Mouse (Mus musculus): Measurements from ENCODE around the gene Prdm12.

Gene Prdm12

DNA sequence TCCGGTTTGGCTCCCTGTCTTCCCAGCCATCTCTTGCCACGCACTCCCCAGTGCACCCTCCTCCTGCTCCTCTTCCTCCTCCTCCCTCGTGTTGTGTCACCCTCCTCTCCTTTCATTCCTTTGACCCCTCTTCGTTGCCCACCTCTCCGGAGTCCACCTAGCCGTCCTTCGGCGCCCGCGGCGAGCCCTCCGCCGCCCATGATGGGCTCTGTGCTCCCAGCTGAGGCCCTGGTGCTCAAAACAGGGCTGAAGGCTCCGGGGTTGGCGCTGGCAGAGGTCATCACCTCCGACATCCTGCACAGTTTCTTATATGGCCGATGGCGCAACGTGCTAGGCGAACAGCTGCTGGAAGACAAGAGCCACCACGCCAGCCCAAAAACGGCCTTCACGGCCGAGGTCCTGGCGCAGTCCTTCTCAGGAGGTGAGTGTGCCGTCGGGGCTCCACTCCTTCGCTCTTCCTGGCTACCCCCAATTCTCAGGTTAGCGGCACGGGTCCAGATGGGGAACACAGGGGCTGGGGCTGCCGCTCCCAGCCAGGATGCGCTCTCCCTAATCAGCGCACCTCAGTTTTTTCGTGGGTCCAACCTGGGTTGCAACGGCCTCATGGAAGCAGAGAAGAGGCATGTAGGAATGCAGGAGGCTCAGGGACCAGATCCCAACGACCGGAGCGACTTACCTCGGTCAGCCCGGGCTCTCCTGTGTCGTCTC is at the start of gene Prdm12:
Gene Prdm12, plus strand, starts transcription at position 137 of the 708 bp plus-strand sequence.
- Histone ChIP-seq H3K27me3 (ENCODE audit: control insufficient read depth, insufficient read depth, low read length, poor library complexity, severe bottlenecking) (no peaks in the 10 kb centered on the region; the same call in none of the 2 replicates), H3K36me3 (ENCODE audit: control insufficient read depth, insufficient read depth, low read length, poor library complexity, severe bottlenecking) (no peaks in the 10 kb centered on the region)
- no peak for DNase-seq (ENCODE audit: low read depth, low spot score)

DNA sequence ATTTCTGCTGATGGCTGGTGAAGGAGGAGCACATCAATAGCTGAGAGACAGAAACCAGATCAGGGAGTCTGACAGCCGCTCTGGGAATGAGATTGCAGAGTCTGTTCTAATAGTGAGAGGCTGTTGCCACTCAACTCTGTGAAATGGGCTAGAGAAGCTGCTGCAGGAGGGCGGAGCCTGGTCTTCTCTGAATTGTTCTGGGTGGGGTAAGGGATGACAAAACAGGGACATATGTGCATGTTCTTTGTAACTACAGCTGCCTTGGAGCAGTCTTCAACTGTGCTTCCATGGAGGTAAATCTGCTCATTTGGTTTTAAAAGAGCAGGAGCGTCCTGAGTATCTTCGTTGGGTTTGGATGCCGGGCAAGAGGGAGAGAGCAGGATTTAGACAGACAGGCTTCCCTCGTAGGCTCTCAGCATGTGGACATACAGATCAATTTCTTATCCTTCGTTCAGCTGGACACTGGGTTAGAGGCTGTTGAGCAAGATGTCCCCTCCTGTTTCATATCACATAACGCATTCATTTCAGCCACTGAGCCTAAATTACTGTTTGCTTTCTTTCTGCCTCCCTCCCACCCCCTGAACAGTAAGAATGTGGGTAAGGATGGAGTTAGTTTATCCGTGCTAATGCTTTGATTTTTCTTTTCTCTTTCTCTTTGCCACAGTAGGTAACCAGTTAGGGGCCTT is 47.9 kb upstream of the Prdm12 start:
- Histone ChIP-seq H3K27me3 (ENCODE audit: control insufficient read depth, insufficient read depth, low read length, poor library complexity, severe bottlenecking) (no peaks in the 10 kb centered on the region), H3K36me3 (ENCODE audit: control insufficient read depth, insufficient read depth, low read length, poor library complexity, severe bottlenecking) (0 out of 2 replicates have a peak, but pooled peaks cover 6% of the 10 kb centered on the region)
- no peak for DNase-seq (ENCODE audit: low read depth, low spot score)

DNA sequence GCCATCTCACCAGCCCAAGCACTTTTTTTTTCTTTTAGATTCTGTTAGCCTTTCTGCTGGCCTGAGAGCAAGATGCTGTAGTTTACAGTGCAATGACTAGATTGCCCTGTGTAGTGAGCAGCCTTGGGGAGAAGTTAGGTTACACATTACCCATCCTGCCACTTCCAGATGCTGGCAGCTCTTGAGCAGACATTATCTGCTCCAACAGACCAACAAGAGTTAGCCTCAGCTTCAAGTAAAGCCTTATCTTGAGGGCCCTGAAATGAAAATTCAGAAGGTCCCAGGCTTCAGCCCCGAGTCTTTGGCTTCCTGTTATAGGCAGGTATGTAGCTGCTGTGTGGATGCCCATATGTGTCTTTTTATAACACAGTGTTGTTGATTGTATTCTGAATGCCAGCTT is 32.3 kb upstream of the Prdm12 start:
- H3K27me3 ChIP-seq (ENCODE audit: control insufficient read depth, insufficient read depth, low read length, poor library complexity, severe bottlenecking) = no peaks in the 10 kb centered on the region
- no peak for DNase-seq (ENCODE audit: low read depth, low spot score)
- H3K36me3 ChIP-seq (ENCODE audit: control insufficient read depth, insufficient read depth, low read length, poor library complexity, severe bottlenecking) = peaks cover 10% of the 10 kb centered on the region

DNA sequence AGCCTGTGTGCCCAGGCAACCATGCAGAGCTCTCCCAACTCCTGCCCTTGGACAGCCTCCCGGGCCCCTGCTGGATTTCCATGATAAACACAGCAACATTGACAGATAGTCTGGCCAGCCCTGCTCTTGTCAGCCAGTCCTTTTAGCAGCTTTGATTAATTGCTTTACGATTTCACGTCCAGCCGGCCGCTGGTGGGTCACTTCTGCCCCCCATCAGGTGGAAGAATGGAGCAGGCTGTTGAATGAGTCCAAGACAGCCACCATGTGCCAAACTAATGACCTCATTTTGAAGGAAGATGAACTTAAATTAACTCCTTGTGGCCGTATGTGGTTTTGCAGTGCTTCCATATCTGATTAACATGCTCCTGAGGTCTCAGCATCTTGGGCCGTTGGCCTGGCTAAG is 30.0 kb upstream of the Prdm12 start:
- Histone ChIP-seq H3K36me3 (ENCODE audit: control insufficient read depth, insufficient read depth, low read length, poor library complexity, severe bottlenecking) (peaks cover 8% of the 10 kb centered on the region), H3K27me3 (ENCODE audit: control insufficient read depth, insufficient read depth, low read length, poor library complexity, severe bottlenecking) (no peaks in the 10 kb centered on the region)
- no peak for DNase-seq (ENCODE audit: low read depth, low spot score)

DNA sequence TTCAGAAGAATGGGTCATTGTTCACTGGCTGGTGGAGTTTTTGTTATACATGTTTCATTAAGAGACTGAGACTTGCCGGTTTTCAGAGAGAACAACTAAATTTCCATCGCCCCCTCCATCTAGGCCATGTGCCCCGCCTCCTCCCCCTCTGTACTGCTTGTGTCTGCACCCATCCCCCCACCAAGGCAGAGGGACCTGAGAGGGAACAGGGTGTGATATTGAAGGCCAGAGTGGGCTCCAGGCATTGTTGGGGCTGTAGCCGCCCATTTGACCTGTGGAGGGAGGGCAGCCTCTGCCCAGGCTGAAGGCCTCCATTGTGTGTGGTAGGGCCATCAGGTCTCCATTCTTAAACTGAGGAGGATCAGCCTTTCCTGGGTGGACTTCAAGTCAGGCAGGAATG is 28.9 kb upstream of the Prdm12 start:
- no peak for DNase-seq (ENCODE audit: low read depth, low spot score)

DNA sequence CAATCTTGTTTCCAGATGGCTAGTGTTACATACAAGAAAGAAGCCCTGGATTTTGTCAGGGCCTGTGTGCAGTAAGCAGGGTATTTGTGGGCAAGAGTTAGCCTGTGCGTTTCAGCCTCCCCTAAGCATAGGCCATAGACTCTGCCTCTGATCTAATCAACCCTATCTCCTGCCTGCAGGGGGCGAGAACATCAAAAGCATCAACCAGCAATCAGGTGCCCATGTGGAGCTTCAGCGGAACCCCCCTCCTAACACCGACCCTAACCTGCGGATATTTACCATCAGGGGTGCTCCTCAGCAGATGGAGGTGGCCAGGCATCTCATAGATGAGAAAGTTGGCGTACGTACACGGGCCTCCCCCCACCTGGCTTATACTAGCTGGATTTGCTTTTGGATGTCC is 28.4 kb upstream of the Prdm12 start:
- Histone ChIP-seq H3K27me3 (ENCODE audit: control insufficient read depth, insufficient read depth, low read length, poor library complexity, severe bottlenecking) (no peaks in the 10 kb centered on the region), H3K36me3 (ENCODE audit: control insufficient read depth, insufficient read depth, low read length, poor library complexity, severe bottlenecking) (peaks cover 8% of the 10 kb centered on the region)
- no peak for DNase-seq (ENCODE audit: low read depth, low spot score)

More for the DNA sequence above, 28.9 kb upstream of the Prdm12 start:
- H3K27me3 ChIP-seq (ENCODE audit: control insufficient read depth, insufficient read depth, low read length, poor library complexity, severe bottlenecking) = no peaks in the 10 kb centered on the region
- H3K36me3 ChIP-seq (ENCODE audit: control insufficient read depth, insufficient read depth, low read length, poor library complexity, severe bottlenecking) = peaks cover 8% of the 10 kb centered on the region

DNA sequence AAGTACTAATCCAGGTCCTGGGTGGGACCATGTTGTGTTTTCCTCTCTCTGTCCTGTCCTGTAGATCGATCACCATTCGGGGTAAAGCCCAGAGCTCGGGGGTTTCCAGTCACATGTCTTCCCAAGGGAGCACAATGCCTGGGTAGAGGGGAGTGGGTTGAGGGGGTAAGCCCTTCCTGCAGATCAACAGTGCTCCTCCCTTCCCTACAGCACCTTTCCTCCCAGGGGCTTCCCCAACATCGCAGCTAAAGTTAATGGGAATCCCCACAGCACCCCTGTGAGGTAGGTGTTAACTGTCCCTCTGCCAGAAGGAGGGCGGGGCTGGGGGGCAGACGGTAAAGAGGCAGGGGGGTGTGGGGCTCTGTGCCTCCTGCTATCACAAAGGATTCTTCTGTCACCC is 27.2 kb upstream of the Prdm12 start:
- Histone ChIP-seq H3K27me3 (ENCODE audit: control insufficient read depth, insufficient read depth, low read length, poor library complexity, severe bottlenecking) (no peaks in the 10 kb centered on the region), H3K36me3 (ENCODE audit: control insufficient read depth, insufficient read depth, low read length, poor library complexity, severe bottlenecking) (peaks cover 8% of the 10 kb centered on the region)
- DNase-seq (ENCODE audit: low read depth, low spot score) = no peak

DNA sequence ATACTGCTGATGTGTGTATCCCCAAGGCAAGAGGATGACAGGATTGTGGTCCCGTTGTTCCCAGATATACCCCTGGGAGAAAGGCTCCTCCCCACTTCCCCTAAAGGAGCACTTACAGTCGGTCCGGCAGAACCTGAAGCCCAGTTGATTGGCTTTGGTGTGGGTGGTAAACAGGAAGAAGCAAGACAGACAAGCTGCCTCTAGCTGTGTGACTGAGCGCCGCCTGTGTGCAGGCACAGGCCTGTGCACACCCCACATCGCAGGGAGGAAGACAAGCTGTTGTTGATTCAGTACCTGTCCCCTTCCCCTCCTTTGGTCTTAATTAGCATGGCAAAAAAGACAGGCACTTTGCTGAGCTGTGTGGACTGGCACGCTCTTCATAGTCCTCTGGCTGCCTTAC is 26.1 kb upstream of the Prdm12 start:
- DNase-seq (ENCODE audit: low read depth, low spot score) = no peak
- peaks cover 8% of the 10 kb centered on the region for H3K36me3 ChIP-seq (ENCODE audit: control insufficient read depth, insufficient read depth, low read length, poor library complexity, severe bottlenecking)

DNA sequence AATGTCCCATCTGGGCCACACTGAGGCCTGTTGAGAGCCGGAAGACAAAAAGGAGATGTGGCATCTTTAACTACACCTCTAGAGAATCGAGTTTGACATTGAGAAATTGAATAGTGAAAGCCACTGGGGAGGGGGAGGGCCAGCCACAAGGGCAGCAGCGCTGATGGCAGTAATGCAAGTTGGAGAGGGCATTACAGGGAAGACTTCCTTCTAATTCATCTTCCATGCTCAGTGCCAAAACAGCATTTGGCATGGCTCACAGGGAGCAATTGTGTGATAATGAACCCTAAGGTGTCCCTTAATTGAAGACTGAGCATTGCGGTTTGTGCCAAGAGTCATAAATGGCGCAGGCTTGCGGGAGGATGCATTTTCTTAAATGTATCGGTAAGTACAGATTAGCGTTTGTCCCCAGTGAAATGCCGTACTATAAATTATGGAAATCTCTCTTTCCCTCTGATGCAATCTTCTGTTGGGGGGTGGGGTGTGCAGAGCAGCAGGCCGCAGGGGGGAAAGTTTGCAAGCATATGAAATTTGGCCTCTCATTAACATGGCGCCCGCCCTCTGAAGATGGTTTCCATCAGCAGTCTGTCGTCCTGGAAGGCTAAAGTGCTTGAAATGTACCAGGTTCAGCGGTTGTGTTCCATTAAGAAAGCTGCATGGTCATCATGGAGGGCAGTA is 21.2 kb upstream of the Prdm12 start:
- no peaks in the 10 kb centered on the region; the same call in 1 of the 2 replicates for H3K36me3 ChIP-seq (ENCODE audit: control insufficient read depth, insufficient read depth, low read length, poor library complexity, severe bottlenecking)
- no peak for DNase-seq (ENCODE audit: low read depth, low spot score)
- H3K27me3 ChIP-seq (ENCODE audit: control insufficient read depth, insufficient read depth, low read length, poor library complexity, severe bottlenecking) = no peaks in the 10 kb centered on the region

More for the DNA sequence above, 26.1 kb upstream of the Prdm12 start:
- H3K27me3 ChIP-seq (ENCODE audit: control insufficient read depth, insufficient read depth, low read length, poor library complexity, severe bottlenecking) = no peaks in the 10 kb centered on the region

DNA sequence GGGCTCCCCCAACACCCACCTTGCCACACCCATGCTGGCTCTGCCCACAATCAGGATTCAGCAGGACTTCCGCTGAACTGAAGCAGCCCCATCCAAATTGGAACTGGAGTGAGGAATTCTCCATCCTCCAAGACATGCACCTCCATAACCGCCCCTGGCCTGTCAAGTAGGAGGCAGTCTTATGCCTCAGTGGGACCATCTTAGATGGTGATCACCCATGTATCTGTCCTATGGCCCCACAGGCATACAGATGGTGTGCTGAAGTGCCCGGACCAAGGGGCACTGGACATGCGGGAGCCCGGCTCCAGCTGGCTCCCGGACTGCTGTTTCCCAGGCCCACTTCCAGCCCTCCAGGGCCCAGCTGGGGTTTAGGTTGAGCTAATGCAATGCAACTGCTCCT is 20.6 kb upstream of the Prdm12 start:
- H3K36me3 ChIP-seq (ENCODE audit: control insufficient read depth, insufficient read depth, low read length, poor library complexity, severe bottlenecking) = no peaks in the 10 kb centered on the region; the same call in 1 of the 2 replicates
- no peaks in the 10 kb centered on the region for H3K27me3 ChIP-seq (ENCODE audit: control insufficient read depth, insufficient read depth, low read length, poor library complexity, severe bottlenecking)
- no peak for DNase-seq (ENCODE audit: low read depth, low spot score)

DNA sequence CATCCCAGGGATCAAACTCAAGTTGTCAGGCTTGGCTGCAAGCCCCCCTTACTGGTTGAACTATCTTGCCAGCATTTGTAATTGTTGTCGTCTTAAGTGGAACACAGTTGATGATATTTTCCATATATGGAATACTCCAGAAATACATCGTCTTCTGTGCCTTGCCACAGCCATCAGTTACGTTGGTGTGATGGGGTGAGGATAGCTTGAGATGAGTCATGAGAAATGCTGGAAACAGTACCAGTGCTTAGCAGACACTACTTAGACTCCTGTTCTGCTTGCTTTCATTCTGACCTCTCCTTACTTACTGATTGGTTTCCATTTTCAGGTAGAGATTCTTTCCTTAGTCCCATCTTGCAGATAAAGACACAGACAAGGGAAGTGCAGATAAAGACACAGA is 6.3 kb upstream of the Prdm12 start:
- no peaks in the 10 kb centered on the region; the same call in none of the 2 replicates for H3K27me3 ChIP-seq (ENCODE audit: control insufficient read depth, insufficient read depth, low read length, poor library complexity, severe bottlenecking)
- no peaks in the 10 kb centered on the region for H3K36me3 ChIP-seq (ENCODE audit: control insufficient read depth, insufficient read depth, low read length, poor library complexity, severe bottlenecking)
- no peak for DNase-seq (ENCODE audit: low read depth, low spot score)

DNA sequence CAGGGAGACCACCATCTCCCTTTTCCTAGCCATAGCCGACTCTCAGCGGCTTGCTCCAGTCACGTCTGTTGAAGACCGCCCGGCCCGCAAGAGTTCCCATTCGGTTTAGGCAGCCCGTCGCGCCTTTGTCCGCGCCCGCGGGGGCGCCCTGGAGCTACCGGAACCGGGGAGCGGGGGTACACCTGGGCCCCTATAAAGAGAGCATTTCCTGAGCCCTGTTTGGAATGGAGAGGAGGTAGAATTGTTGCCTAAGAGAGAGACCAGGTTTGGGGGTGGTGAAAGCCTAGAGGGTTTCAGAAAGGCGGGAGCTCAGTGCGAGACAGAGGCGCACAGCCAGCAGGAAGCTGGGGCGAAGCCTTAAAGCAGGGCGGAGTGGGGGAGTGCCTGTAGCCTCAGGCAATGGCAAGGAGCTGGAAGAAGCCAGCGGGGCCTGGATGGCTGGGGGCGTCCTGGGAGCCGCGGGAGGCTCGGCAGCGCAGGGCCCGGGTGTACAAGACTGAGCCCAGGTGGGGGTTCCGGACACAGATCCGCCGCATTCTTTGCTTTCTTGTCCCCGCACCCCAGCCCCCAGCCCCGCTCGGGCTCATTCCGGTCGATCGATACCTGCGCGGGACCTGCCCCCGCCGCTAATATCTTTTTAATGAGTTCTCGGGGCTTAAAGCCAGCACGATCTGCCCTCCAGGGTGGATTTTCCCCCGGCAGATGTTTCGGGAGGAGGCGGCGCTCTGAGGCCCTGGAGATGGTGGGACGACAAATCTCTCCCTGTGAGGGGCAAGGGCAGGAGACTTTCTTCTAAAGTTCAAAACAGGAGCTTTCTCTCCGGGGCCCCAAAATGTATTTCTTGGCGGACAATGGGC is 4.3 kb upstream of the Prdm12 start:
- no peaks in the 10 kb centered on the region; the same call in none of the 2 replicates for H3K27me3 ChIP-seq (ENCODE audit: control insufficient read depth, insufficient read depth, low read length, poor library complexity, severe bottlenecking)
- no peak for DNase-seq (ENCODE audit: low read depth, low spot score)
- no peaks in the 10 kb centered on the region for H3K36me3 ChIP-seq (ENCODE audit: control insufficient read depth, insufficient read depth, low read length, poor library complexity, severe bottlenecking)

DNA sequence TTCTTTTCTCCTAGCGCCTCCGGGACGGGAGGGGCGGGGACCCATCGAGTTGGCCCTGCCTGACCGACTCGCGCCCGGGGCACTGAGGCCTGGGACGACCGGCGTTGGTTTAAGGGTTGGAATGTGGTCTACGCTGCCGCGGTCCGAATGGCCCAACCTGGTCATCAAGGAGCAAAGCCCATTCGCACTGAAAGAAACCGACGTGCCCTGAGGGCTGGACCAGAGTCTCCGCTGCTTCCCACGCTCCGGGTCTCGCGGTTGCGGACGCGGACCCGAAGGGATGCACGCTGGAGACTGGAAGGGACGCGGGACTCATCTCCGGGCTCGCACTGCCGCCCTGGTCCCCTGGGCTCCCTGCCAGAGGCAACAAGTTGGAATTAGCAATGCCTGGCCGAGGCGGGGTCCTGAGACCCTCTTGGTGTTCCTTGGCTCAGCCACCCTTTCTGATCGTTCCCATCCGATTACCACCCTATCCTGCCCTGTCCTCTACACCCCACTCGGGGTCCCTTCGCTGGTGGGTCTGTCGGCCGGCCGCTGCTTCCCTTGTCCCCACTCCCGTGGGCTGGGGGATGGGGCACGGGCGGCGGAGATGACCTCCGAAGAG is 3.6 kb upstream of the Prdm12 start:
- no peak for DNase-seq (ENCODE audit: low read depth, low spot score)
- H3K27me3 ChIP-seq (ENCODE audit: control insufficient read depth, insufficient read depth, low read length, poor library complexity, severe bottlenecking) = no peaks in the 10 kb centered on the region; the same call in none of the 2 replicates
- H3K36me3 ChIP-seq (ENCODE audit: control insufficient read depth, insufficient read depth, low read length, poor library complexity, severe bottlenecking) = no peaks in the 10 kb centered on the region

DNA sequence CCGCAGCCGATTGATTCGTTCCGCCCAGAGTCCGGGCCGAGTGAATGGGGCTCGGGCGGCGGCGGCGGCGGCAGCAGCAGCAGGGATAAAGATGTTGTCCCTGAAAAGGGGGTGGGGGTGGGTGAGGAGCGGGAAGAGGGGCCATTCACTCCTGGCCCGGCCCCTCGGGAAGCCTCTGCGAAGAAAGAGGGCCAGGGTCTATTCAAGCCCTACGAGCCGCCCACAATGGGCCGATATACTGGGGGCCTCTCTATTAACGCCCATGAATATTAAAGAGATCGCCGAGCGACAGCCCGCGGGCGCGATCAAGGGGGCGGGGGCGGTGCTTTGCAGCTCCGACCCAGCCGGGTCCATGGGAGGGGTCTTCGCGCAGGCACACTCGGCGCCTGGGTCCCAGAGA is 3.1 kb upstream of the Prdm12 start:
- DNase-seq (ENCODE audit: low read depth, low spot score) = no peak
- no peaks in the 10 kb centered on the region; the same call in none of the 2 replicates for H3K27me3 ChIP-seq (ENCODE audit: control insufficient read depth, insufficient read depth, low read length, poor library complexity, severe bottlenecking)
- no peaks in the 10 kb centered on the region for H3K36me3 ChIP-seq (ENCODE audit: control insufficient read depth, insufficient read depth, low read length, poor library complexity, severe bottlenecking)
